Mouse (Mus musculus): Measurements from ENCODE around the gene Anxa4.

DNA sequence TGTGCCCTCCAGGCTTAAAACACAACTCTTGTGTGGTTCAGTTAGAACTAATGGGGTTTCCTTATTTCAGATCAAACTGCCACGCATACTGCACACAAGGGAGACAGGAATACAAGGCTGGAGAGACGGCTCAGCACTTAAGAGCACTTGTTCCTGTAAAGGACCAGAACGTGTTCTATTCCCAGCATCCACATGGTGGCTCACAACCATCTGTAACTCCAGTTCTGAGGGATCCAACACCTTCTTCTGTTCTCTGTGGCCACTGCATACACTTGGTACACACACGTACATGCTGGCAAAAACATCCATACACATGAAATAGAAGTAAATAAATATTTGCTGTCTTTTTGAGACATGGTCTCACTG is 16.7 kb downstream of the Anxa4 start:
- TF ChIP-seq CTCF (IDR thresholded peaks at IDR 0.05; ENCODE audit: low read depth) (no peak), EP300 (IDR thresholded peaks at IDR 0.05; ENCODE audit: low read depth) (no peak)
